Mouse (Mus musculus) heart, embryonic 11.5 days (tissue): ENCODE results near the gene Lrfn4. TPM values are rescaled to one million over a fixed set of nuclear protein-coding genes. Genes with fewer than 3 reads are reported as not detected.

Source experiments
- ATAC-seq: fragments of 200-750 bp; cut with Nextera tagmentation; replicated peaks from 2 replicates; pipeline ENCODE4 v1.8.0; 2017; ENCODE audit warnings: moderate library complexity; ENCODE audit not compliant: insufficient number of reproducible peaks, low FRiP score, low TSS enrichment
- H3K27ac ChIP-seq: fragments of 300-500 bp; sonication (generic); 2 replicates; pipeline ENCODE4 v1.5.1; 2014; ENCODE audit warnings: mild to moderate bottlenecking, low read depth, low read length
- H3K27me3 ChIP-seq: fragments of 300-500 bp; sonication (generic); 2 replicates; pipeline ENCODE4 v1.6.1; 2014; ENCODE audit warnings: mild to moderate bottlenecking, low read length, mixed read lengths; ENCODE audit not compliant: control insufficient read depth, insufficient read depth
- H3K36me3 ChIP-seq: fragments of 300-500 bp; sonication (generic); 2 replicates; pipeline ENCODE4 v1.6.1; 2014; ENCODE audit warnings: mild to moderate bottlenecking, low read length, moderate library complexity, mixed read lengths; ENCODE audit not compliant: control insufficient read depth, insufficient read depth
- H3K4me1 ChIP-seq: fragments of 300-500 bp; sonication (generic); 2 replicates; pipeline ENCODE4 v1.6.1; 2014; ENCODE audit warnings: low read length; ENCODE audit not compliant: control insufficient read depth, insufficient read depth
- H3K4me2 ChIP-seq: fragments of 300-500 bp; sonication (generic); 2 replicates; pipeline ENCODE4 v1.6.1; 2014; ENCODE audit warnings: mild to moderate bottlenecking, moderate library complexity
- H3K4me3 ChIP-seq: fragments of 300-500 bp; sonication (generic); 2 replicates; pipeline ENCODE4 v1.5.1; 2014; ENCODE audit warnings: low read depth, low read length
- H3K9ac ChIP-seq: fragments of 300-500 bp; sonication (generic); 2 replicates; pipeline ENCODE4 v1.6.1; 2014; ENCODE audit warnings: mild to moderate bottlenecking, low read depth, low read length, moderate library complexity
- H3K9me3 ChIP-seq: fragments of 300-500 bp; sonication (generic); replicated peaks from 2 replicates; pipeline ENCODE4 v1.6.1; 2016; ENCODE audit warnings: low read length; ENCODE audit not compliant: control insufficient read depth
- WGBS: fragments of 180-500 bp; shearing (Covaris S2); extraction: QIAGEN DNeasy Blood & Tissue Kit; methylation state at CpG from one replicate; pipeline ENCODE4 v1.1.7; 2014; ENCODE audit not compliant: insufficient replicate concordance; 5-methylcytosine and 5-hydroxymethylcytosine counted together
- microRNA-seq: library from miRNA; unstranded; fragments of <30 nt; microRNA quantifications from one replicate; pipeline ENCODE4, GENCODE M21; 2016; ENCODE audit warnings: borderline number of aligned reads
- polyA plus RNA-seq: library from polyadenylated mRNA; unstranded; fragments of >200 nt; fragmentation: Nextera tagmentation; extraction: Ambion mirVana; gene quantifications from 2 replicates; pipeline ENCODE4 v1.2.1, GENCODE M21; 2014

Gene Lrfn4
- polyA plus RNA-seq, 1 experiment from 2014 or later, result 4.7 TPM

DNA sequence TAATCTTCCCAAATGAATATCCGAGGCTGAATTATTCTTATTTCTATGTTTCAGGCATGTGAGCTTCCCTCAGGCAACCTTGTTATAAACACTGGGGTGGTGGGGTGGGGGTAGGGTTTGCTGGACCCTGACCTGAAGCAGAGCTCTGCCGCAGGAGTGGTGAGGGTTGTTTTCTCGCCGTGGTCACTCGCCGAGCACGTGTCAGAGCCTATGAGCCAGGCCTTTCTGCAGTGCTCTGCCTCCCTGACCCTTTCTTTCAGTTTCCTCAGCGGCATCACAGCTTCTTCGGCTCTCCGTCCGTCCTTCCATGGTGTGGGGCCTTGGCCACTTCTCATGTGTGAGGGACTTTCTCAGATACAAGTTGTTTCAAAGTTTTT, 45.2 kb downstream of the Lrfn4 start:
- H3K36me3 ChIP-seq, result no peaks in the 10 kb centered on the region
- WGBS, result 81% methylated on average over 11 of the region's 11 CpGs
- H3K27ac ChIP-seq, result no peak overlapping the region
- no peak overlapping the region for H3K4me2 ChIP-seq
- H3K4me1 ChIP-seq, result no peaks in the 10 kb centered on the region; the same call in 1 of the 2 replicates
- H3K4me3 ChIP-seq, result no peak overlapping the region
- no peak overlapping the region for H3K9ac ChIP-seq
- no peaks in the 10 kb centered on the region for H3K9me3 ChIP-seq
- ATAC-seq, result no peak
- no peaks in the 10 kb centered on the region for H3K27me3 ChIP-seq

DNA sequence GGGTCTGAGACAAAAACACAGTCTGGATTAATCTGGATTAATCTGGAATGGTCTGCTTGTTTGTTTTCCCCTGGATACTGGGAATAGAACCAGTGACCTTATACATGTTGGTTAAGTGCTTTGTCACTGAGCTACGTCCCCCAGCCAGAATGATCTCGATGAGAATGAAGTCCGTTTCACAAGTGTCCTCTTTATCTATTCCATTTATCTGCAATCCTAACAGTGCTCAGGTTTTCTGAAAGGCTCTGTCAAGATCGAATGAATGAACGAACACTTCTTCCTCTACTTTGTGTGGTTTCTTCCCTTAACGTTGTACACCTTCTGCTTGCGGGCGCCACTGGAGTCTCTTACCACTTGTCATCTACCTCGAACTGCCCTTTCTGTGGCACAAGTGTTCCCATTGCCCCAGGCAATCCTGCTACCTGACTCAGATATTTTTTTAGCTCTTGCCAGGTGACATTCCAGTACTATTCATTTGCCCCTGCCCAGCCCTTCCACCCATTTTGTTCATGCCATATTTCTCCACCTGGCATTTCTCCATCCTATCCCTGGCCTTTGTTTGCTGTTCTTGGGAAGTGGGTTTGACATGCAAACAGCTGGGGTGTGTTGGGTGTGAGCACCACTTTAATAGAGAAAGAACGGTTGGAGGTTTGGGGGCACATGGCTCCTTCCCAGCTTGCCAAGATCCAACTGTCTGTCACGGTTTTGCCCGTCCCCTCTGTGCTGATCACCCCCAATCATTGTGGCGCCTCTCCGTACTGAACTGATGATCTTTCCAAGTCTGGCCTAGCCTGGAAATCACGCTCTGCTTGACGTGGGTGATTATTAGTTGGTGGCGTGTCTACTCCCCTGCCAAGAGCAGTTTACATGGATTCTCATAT, 45.9 kb downstream of the Lrfn4 start:
- Histone ChIP-seq H3K4me3 (no peak overlapping the region), H3K27ac (peak overlapping the region; percentile 64), H3K9ac (no peak overlapping the region), H3K27me3 (no peaks in the 10 kb centered on the region), H3K9me3 (no peaks in the 10 kb centered on the region), H3K4me2 (no peak overlapping the region), H3K36me3 (no peaks in the 10 kb centered on the region), H3K4me1 (no peaks in the 10 kb centered on the region; the same call in 1 of the 2 replicates)
- 81% methylated on average over 17 of the region's 17 CpGs for WGBS
- ATAC-seq, result no peak

DNA sequence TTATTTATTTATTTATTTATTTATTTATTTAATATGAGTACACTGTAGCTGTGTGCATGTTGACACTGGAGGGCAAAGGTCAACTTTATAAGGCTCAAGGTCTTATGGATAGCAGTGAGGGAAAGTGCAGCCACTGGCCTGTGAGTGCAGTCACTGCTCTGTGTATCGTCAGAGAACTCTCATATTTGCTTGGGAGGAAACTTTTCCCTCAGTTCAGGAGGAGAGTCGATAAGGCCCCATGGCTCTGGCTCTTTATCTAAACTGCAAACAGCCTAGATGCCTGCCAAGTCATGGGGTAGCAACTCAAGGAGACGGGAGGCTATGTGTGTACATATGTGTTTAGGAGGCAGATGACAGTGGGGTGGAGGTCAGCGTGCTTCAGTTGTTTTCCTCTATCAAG, 46.6 kb downstream of the Lrfn4 start:
- no peaks in the 10 kb centered on the region for H3K27me3 ChIP-seq
- H3K36me3 ChIP-seq, result no peaks in the 10 kb centered on the region
- peak; percentile 86 for ATAC-seq
- H3K9me3 ChIP-seq, result no peaks in the 10 kb centered on the region
- H3K4me3 ChIP-seq, result no peak overlapping the region
- H3K9ac ChIP-seq, result no peak overlapping the region
- 30% methylated on average over 4 of the region's 4 CpGs for WGBS
- H3K4me1 ChIP-seq, result no peaks in the 10 kb centered on the region; the same call in 1 of the 2 replicates
- H3K27ac ChIP-seq, result peak overlapping the region; percentile 64
- H3K4me2 ChIP-seq, result peak overlapping the region; percentile 0; the same call in 1 of the 2 replicates

DNA sequence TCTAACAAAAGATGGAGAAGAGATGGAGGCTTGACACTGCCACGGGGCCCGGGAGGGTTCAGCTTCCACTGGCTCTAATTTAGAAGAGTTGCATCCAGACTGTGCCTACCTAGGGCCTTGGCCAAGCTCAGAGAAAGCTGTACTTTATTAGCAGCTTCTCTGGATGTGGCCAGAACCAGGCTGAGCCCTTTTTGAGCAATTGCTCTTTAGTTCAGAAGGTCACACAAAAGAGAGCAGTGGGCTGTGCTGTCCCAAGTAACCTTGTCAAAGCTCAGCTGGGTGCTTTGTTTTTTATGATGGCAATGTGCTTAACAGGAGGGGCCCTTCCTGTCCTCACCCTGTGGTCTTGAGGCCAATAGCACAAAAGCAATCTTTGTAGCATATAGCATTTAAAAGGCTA, 47.8 kb downstream of the Lrfn4 start:
- Histone ChIP-seq H3K4me3 (no peak overlapping the region), H3K9ac (no peak overlapping the region), H3K27me3 (no peaks in the 10 kb centered on the region), H3K4me1 (no peaks in the 10 kb centered on the region; the same call in 1 of the 2 replicates), H3K36me3 (no peaks in the 10 kb centered on the region), H3K4me2 (no peak overlapping the region), H3K9me3 (no peaks in the 10 kb centered on the region), H3K27ac (no peak overlapping the region)
- 81% methylated on average over 2 of the region's 2 CpGs for WGBS
- no peak for ATAC-seq

DNA sequence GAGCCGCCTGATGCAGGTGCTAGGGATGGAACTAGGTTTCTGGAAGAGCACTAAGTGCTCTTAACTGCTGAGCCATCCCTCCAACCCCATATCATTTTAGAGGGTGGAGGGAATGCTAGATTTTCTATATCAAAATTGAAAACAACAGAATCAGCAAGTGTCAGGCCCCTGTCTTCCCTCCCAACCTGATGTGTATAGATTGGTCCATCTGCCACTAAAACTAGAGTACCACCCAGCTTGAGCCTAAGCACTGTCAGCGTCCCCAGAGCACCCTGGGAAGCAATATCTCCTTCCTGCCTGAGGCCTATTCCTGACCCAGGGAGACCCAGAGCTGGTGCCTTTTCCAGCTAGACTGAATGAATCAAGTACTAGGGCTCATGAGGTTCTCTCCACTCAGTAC, 48.6 kb downstream of the Lrfn4 start:
- no peak for ATAC-seq
- no peak overlapping the region for H3K27ac ChIP-seq

DNA sequence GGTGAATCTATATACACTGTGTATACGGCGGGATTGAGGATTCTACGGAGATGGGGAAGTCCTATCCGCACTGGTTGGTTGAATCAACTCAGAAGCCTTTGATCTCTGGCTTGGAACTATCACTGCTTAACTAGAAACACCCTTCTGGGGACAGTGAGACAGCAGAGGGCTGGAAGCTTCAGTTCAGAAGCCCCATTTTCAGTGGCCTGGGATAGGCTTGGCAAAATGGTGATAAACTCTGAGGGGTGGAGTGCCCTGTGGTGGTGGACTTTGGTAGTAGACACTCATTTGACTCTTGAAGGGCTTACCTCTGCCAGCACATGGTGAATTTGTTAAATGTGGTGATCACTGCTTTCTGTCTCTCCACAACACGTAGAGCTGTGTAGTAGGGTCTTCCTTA, 49.8 kb downstream of the Lrfn4 start:
- WGBS, result 88% methylated on average over 5 of the region's 5 CpGs
- Histone ChIP-seq H3K36me3 (no peaks in the 10 kb centered on the region), H3K4me1 (no peaks in the 10 kb centered on the region; the same call in 1 of the 2 replicates), H3K9ac (no peak overlapping the region), H3K27ac (no peak overlapping the region), H3K27me3 (no peaks in the 10 kb centered on the region), H3K9me3 (no peaks in the 10 kb centered on the region), H3K4me3 (no peak overlapping the region), H3K4me2 (no peak overlapping the region)
- ATAC-seq, result no peak

More for the DNA sequence above, 48.6 kb downstream of the Lrfn4 start:
- Histone ChIP-seq H3K9me3 (no peaks in the 10 kb centered on the region), H3K9ac (no peak overlapping the region), H3K27me3 (no peaks in the 10 kb centered on the region), H3K4me1 (no peaks in the 10 kb centered on the region; the same call in 1 of the 2 replicates), H3K4me3 (no peak overlapping the region), H3K4me2 (no peak overlapping the region), H3K36me3 (no peaks in the 10 kb centered on the region)
- WGBS, result 74% methylated on average over 2 of the region's 2 CpGs

Small RNA genes within 50 kb of the gene (microRNA-seq; reads per million reads assigned to microRNA genes)
- 0.88 reads per million, percentile 11 among the genes with 10 or more reads in this experiment for gene Mir6986

Other genes starting within 250 kb of the Lrfn4 start
- gene Kdm2a, start 217.4 kb downstream of the Lrfn4 start, polyA plus RNA-seq, result 34.8 and 44.9 TPM in 2 replicates
- gene Rhod, start 176.2 kb downstream of the Lrfn4 start, polyA plus RNA-seq, result 28.5 and 31.1 TPM in 2 replicates
- gene Syt12, start 138.2 kb downstream of the Lrfn4 start, polyA plus RNA-seq, result 0.72 and 1.3 TPM in 2 replicates
- not detected in 2 replicates for gene 2010003K11Rik, start 117.1 kb downstream of the Lrfn4 start, polyA plus RNA-seq
- 12.8 and 13.9 TPM in 2 replicates for gene Pcx, start 105.2 kb downstream of the Lrfn4 start, polyA plus RNA-seq
- 39.0 and 39.9 TPM in 2 replicates for gene Rce1, start 10.0 kb upstream of the Lrfn4 start, polyA plus RNA-seq
- 1.2 TPM in 2 replicates for gene Gm960, start 83.0 kb upstream of the Lrfn4 start, polyA plus RNA-seq
- 0.42 and 0.49 TPM in 2 replicates for gene Sptbn2, start 95.5 kb upstream of the Lrfn4 start, polyA plus RNA-seq
- 37.0 and 43.4 TPM in 2 replicates for gene Rbm4b, start 140.8 kb upstream of the Lrfn4 start, polyA plus RNA-seq
- 54.0 and 58.0 TPM in 2 replicates for gene Rbm4, start 178.2 kb upstream of the Lrfn4 start, polyA plus RNA-seq
- 19.8 and 24.0 TPM in 2 replicates for gene Gm21992, start 195.9 kb upstream of the Lrfn4 start, polyA plus RNA-seq
- 58.0 and 67.5 TPM in 2 replicates for gene Rbm14, start 196.0 kb upstream of the Lrfn4 start, polyA plus RNA-seq
- 37.5 and 38.8 TPM in 2 replicates for gene Ccs, start 223.7 kb upstream of the Lrfn4 start, polyA plus RNA-seq
- not detected in 2 replicates for gene Ccdc87, start 223.7 kb upstream of the Lrfn4 start, polyA plus RNA-seq
- gene Ctsf, start 239.5 kb upstream of the Lrfn4 start, polyA plus RNA-seq, result 23.3 and 30.2 TPM in 2 replicates